Mouse (Mus musculus): Measurements from ENCODE around the gene Fam173b.

DNA sequence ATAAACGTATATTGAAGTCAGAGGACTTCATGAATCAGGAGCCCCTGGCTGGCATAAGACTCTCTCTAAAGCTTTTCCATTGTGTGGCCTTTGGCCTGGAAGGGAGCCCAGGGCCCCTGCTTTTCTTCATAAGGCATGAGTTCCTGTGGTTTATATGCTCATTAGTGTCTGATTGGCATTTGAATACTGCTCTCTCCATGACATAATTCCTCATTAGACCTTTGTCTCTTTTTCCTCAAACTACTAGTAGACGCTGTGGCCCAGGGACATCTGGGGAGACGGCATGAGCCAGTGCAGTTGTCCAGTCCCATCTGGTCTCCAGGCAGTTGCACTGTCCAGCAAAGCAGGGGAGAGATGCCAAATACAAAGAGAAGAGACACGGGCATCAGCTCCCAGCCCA lies 60.1 kb downstream of the Fam173b start:
- TF ChIP-seq CTCF (IDR thresholded peaks at IDR 0.05; ENCODE audit: low read depth) (no peak), EP300 (IDR thresholded peaks at IDR 0.05; ENCODE audit: low read depth) (no peak)
